Mouse (Mus musculus) 3134 (cell line): ENCODE data around the gene Spsb1.
A peak's percentile ranks its signal among the peaks of the same experiment; 100 is the strongest.

Experiments used
- DNase-seq: peaks from one replicate; pipeline ENCODE4 v3.0.0-alpha.2; 2011; ENCODE audit warnings: low spot score; ENCODE audit not compliant: insufficient read length; ENCODE audit errors: extremely low read depth

Gene Spsb1

DNA sequence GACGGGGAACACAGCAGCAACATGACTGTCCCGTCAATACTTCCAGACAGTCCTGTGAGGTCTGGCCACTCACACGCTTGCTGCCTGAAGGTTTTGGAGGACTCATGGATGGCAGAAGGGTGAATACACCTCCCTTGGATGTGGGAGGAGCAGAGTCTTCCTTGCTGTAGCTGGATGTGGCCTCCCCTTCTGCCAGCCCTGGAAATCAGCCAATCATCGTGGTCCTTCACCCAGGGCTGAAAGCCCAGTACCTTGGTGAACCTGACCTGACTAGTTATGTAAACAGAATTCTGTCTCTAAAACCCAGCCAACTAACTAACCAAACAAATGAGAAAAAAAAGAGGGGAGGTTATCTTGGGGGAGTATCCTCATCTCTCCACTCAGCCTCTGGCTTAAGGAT is 90.4 kb downstream of the Spsb1 start:
- no peak for DNase-seq

DNA sequence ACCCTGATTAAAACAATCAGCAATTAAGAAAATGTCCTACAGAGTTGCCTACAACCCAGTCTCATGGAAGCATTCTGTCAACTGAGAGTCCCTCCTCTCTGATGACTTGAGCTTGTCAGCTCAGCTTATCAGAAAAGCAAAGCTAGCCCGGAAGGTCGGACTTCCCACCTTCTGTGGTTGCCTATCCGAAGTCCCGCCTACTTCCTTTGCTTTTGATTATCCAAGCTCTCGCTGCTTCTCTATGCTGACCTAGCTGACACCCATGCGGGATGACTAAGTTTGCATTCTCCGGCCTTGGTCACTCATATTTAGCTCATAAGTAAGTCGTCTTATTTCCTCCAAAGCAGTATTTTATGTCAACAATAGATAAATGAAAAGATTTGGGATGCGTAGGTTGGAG is 91.3 kb downstream of the Spsb1 start:
- DNase-seq: no peak

DNA sequence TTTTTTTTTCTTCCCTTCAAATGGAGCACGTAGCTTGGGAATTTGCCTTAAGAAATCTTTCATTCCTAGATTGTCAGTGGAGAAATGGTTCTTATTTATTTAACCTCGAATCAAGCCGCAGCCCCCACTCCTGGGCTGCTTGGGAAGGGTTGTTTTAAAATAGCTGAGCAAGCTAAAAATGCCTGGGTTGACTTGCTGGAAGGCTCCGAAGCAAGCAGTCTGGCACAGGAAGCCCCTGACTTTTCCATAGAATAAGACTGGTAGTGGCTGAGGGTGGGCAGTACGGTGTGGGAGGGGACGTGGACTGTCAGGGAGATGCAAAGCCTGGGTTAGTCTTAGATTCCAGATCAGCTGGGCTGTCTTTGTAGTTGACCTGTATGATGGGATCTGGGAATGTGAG is 94.5 kb downstream of the Spsb1 start:
- no peak for DNase-seq

DNA sequence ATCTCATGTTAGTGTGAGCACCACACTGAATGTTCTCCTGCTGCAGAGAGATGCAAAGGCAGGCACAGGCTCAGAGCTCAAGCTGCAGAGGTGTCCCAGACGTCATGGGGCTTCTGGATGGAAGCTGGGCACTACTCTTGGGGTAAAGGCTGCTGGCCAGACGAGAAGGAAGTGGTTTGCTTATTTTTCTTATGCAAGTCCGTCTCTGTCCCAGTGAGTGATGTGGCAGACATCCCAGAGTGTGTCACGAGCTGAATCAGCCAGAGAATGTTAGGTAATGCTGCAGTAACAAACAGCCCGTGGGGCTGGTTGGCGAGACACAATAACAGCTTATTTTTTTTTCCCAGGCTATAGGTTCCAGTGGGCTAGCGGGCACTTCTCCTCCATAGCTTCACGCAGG is 96.3 kb downstream of the Spsb1 start:
- DNase-seq: peak; percentile 52

DNA sequence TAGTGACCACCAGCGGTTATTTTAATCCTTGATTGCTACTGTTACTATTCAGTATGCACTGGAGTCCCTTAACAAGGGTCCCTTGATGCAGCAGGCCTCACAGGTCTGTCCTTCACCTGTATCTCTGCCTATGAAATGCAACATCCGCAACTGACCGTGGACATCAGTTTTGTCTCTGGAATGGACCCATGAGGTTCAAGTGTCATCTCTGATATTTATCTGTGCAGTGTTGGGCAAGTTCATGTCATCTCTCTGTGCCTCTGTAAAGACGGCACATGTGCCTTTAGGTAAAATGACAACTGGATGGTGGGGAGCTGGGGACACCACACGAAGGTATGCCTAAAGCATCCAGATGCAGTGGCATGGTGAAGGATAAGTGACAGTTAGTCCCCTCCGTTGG is 96.7 kb downstream of the Spsb1 start:
- DNase-seq: no peak

GRCm38 (mm10) chr4:149857688-149858087 is 97.2 kb downstream of the Spsb1 start:
- DNase-seq: no peak

GRCm38 (mm10) chr4:149855892-149856807 is 98.7 kb downstream of the Spsb1 start:
- DNase-seq: no peak

- DNase-seq: no peak
These were observed 99.5 kb downstream of the Spsb1 start for GRCm38 (mm10) chr4:149855180-149855891.

DNA sequence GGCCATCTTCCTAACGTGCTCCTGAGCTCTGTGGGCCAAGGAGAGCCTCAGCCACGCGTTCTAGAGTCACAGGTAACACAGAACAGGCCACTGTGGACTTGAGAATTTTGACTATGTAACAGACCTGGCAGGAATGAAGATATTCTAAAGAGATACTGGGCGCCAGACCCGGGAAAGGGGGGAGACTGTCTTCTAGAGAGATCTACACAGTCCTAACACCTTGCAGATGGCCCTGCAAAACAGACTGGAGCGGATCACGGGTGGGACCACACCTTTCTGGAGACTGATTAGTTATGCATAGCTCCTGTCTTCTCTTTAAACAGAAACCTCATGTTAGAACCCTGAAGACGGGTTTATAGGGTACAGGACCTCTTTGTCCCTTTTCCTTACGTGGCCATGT is 100.1 kb downstream of the Spsb1 start:
- DNase-seq: no peak

- DNase-seq: no peak
These were observed 100.5 kb downstream of the Spsb1 start for GRCm38 (mm10) chr4:149854301-149854708.

- no peak for DNase-seq
These were observed 101.1 kb downstream of the Spsb1 start for GRCm38 (mm10) chr4:149853698-149854284.

GRCm38 (mm10) chr4:149851554-149851953 is 103.3 kb downstream of the Spsb1 start:
- no peak for DNase-seq

- DNase-seq: no peak
These were observed 104.2 kb downstream of the Spsb1 start for GRCm38 (mm10) chr4:149850674-149851073.

DNA sequence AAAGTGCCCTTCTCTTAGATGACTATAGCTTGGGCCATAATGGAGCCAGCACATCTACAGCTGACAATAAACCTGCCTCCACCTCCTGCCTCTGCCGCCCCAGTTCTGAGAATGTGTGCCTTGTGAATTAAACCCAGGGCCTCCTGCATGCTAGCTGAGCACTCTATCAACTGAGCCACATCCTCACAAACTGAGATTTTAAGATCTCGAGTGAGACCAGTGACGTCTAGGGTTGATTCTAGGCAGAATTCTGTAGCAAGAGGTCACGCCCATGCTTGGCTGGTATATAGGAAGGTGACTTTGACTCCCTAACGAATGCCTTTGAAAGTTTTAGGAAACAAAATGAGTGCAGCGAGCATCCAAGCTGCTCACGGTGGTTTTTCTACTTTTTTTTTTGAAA is 104.8 kb downstream of the Spsb1 start:
- no peak for DNase-seq

DNA sequence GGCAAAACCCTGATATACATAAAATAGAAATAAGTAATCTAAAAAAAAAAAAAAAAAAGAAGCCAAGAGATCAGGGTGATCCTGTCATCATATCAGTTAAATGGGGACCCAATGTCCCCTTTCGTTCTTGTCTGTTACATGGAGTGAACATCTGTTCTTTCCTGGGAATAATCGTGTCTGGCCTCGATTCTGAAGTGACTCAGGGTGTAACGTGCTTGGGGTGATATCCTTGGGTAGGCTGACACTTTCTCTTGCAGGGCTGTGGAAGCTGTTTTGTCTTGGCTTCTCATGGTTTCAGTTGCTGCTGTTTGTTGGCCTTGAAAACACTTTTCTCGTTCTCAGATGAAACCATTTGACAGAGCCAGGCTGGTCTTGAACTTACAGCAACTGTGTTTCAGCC is 105.8 kb downstream of the Spsb1 start:
- DNase-seq: no peak

DNA sequence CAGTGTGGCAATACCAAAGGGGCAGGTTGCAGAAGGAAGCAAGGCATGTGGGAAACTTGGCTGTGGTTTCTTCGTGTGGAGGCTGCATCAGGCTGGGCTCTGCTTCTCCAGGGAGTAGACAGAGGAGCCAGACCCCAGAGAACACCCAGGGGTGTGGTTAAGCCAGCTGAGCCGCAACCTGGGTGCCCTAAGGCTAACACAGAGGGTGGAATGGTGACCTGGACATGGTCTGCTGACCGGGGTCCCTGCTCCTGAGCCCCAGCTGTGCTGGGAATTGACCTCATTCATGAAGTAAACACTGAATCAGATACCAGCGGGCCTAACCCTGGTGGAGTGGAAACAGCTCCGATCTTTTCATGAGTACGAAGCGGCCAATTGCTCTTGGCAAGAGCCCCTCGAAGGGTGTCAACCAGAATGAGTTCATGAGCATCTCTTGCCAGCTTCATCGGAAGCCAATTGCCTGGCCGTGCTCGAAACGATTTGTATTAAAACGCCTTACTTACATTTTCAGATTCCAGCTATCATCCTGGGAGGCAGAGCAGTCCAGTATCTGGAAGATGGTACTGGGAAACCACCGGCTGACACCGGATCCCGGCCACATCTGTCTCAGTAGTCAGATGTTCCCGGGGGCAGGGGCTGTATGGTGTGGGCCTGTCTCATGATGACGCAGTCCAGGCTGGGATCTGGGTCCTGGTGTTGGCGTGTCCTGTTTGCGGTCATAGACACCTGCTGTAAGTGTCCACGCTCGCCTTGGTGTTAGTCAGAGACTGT is 107.8 kb downstream of the Spsb1 start:
- DNase-seq: no peak
